Mouse (Mus musculus): ENCODE data around the gene Dnajc7. TPM values are rescaled to one million over a fixed set of nuclear protein-coding genes. Genes with fewer than 3 reads are reported as not detected.
A peak's percentile ranks its signal among the peaks of the same experiment; 100 is the strongest.
"Not testable (repeated sequence)": the region's sequence is repeated elsewhere in the genome, so short reads cannot be mapped to it uniquely, and the experiment has no call there.

The Dnajc7 gene
- polyA plus RNA-seq, 1 experiment = 177 TPM

DNA sequence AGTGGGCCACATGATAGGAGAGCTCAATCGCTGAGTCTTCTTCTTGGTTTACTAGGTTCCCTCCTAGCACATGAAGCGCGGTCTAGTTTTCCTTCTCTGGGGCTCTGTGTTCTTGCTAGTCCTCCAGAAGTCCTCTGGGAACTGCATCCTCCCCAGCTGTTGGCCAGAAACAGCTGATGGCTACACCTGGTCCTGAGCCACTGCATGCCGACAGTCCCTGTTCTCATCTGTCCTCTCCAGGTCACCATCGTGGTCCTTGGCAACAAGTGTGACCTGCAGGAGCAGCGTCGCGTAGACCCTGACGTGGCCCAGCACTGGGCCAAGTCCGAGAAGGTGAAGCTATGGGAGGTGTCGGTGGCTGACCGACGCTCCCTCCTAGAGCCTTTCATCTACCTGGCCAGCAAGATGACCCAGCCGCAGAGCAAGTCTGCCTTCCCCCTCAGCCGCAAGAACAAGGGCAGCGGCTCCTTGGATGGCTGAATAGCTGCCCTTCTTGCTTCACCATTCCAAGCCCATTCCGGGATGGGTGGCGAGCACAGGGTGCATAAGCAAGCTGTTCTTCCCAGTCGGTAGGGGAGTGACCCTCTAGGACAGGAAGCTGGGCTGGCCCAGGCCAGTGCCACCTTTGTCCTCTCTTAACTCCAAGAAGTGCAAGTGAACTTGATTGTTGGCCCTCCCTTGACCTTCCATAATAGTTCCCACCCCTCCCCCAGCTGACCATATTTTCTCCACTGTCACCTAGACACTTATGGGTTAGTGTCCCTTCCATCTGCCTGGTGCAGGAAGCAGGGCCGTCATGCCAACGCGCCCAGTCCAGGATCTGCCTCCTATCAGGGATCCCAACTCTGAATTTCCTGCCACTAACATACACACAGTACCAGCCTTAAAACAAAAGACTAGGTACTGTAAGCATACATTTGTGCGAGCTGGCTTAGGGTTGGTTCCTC lies 6.1 kb upstream of the Dnajc7 start:
- peaks cover 13% of the 10 kb centered on the region for H3K4me1 ChIP-seq (ENCODE audit: control insufficient read depth, insufficient read depth, low read length)
- no peak overlapping the region for H3K27ac ChIP-seq (ENCODE audit: insufficient read depth, low read length)
- no peak overlapping the region for H3K4me3 ChIP-seq (replicated peaks; ENCODE audit: insufficient read depth, low read depth, low read length)
- TF ChIP-seq POLR2A (IDR thresholded peaks at IDR 0.05; ENCODE audit: borderline replicate concordance, insufficient read depth, low read length) = no peak
- TF ChIP-seq CTCF (IDR thresholded peaks at IDR 0.05; ENCODE audit: borderline replicate concordance, insufficient read depth, low read depth, low read length) = no peak
- DNase-seq = no peak
- WGBS = 83% methylated on average over 23 of the region's 23 CpGs
- no peaks in the 10 kb centered on the region for H3K27me3 ChIP-seq (ENCODE audit: control insufficient read depth, insufficient read depth, low read length)

DNA sequence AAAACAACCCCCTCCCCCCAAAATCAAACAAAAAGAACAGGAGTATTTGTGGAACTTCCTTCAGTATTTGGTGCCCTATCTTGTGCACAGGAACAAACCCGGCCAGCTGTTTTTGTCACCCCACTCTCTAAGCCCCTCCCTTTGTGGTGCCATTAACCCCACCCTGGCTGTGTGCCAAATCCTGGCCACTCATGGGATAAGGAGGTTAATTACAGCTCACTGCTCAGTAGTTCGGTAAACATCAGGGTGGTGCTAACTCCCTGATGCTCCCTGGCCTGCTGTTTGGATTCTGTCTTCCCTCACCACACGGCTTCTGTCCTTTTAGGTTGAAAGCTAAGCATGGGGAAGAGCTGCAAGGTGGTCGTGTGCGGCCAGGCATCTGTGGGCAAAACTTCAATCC lies 3.9 kb upstream of the Dnajc7 start:
- no peak overlapping the region for H3K27ac ChIP-seq (ENCODE audit: insufficient read depth, low read length)
- H3K4me3 ChIP-seq (replicated peaks; ENCODE audit: insufficient read depth, low read depth, low read length) = no peak overlapping the region
- no peak for TF ChIP-seq CTCF (IDR thresholded peaks at IDR 0.05; ENCODE audit: borderline replicate concordance, insufficient read depth, low read depth, low read length)
- no peak for TF ChIP-seq POLR2A (IDR thresholded peaks at IDR 0.05; ENCODE audit: borderline replicate concordance, insufficient read depth, low read length)
- peaks cover 9% of the 10 kb centered on the region for H3K4me1 ChIP-seq (ENCODE audit: control insufficient read depth, insufficient read depth, low read length)
- peak in 1 of 2 experiments; percentile 41 for DNase-seq
- 18% methylated on average over 5 of the region's 5 CpGs for WGBS
- H3K27me3 ChIP-seq (ENCODE audit: control insufficient read depth, insufficient read depth, low read length) = no peaks in the 10 kb centered on the region

DNA sequence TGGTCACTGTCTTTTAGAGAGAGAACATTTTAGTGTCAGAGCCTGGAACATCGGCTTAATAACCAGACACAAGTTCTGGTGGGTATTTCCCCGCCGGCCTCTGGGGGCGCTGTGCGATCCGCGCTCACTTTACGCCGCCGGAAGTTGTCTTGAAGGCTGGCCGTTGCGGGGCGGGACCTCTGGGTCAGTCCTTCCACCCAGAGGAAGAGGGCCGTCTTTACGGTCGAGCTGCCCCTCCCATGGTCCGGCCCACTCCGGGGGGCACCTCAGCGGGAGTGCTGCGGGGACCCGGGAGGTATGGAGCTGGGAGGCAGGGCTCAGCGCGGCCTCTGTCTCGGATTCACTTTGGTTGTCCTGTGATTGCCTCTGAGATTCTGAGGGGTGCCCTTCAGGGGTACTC lies 2.7 kb upstream of the Dnajc7 start:
- peak; percentile 95 to 97 for DNase-seq
- Histone ChIP-seq H3K4me3 (replicated peaks; ENCODE audit: insufficient read depth, low read depth, low read length) (peak overlapping the region; percentile 78), H3K4me1 (ENCODE audit: control insufficient read depth, insufficient read depth, low read length) (peaks cover 4% of the 10 kb centered on the region), H3K27ac (ENCODE audit: insufficient read depth, low read length) (peak overlapping the region; percentile 73; the same call in 1 of the 2 replicates), H3K27me3 (ENCODE audit: control insufficient read depth, insufficient read depth, low read length) (no peaks in the 10 kb centered on the region)
- TF ChIP-seq CTCF (IDR thresholded peaks at IDR 0.05; ENCODE audit: borderline replicate concordance, insufficient read depth, low read depth, low read length) (peak; percentile 77), POLR2A (IDR thresholded peaks at IDR 0.05; ENCODE audit: borderline replicate concordance, insufficient read depth, low read length) (peak; percentile 60)
- WGBS = under 1% methylated on average over 24 of the region's 24 CpGs

DNA sequence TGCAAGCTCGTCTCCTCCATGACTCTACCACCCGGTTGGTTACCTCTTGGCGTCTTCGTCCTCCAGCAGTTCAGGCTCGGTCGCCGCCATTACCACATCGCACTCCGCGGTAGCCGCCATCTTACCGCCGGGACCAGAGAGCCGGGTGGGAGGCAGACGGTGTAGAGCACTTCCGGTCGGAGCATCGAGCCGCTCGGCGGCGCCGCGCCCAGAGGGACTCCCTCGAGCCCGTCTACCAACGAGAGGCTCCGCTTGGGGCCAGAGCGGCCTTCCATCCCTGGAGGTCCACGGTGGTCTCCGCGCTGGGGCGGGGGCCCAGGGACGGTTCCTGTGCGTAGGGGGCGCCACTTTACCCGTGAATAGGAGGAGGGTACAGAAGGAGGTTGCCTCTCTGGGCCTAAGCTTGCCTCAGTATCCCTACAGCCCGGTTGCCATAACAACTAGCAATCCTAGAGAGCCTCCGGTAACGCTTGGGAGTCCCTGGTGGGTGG lies 438 bp downstream of the Dnajc7 start:
- peak; percentile 75 for TF ChIP-seq POLR2A (IDR thresholded peaks at IDR 0.05; ENCODE audit: borderline replicate concordance, insufficient read depth, low read length)
- no peak; the same call in 1 of the 2 replicates for TF ChIP-seq CTCF (IDR thresholded peaks at IDR 0.05; ENCODE audit: borderline replicate concordance, insufficient read depth, low read depth, low read length)
- under 1% methylated on average over 40 of the region's 40 CpGs for WGBS
- peak overlapping the region; percentile 91 for H3K4me3 ChIP-seq (replicated peaks; ENCODE audit: insufficient read depth, low read depth, low read length)
- peak; percentile 95 to 96 for DNase-seq
- H3K27me3 ChIP-seq (ENCODE audit: control insufficient read depth, insufficient read depth, low read length) = no peaks in the 10 kb centered on the region
- H3K4me1 ChIP-seq (ENCODE audit: control insufficient read depth, insufficient read depth, low read length) = peaks cover 7% of the 10 kb centered on the region
- H3K27ac ChIP-seq (ENCODE audit: insufficient read depth, low read length) = peak overlapping the region; percentile 83

DNA sequence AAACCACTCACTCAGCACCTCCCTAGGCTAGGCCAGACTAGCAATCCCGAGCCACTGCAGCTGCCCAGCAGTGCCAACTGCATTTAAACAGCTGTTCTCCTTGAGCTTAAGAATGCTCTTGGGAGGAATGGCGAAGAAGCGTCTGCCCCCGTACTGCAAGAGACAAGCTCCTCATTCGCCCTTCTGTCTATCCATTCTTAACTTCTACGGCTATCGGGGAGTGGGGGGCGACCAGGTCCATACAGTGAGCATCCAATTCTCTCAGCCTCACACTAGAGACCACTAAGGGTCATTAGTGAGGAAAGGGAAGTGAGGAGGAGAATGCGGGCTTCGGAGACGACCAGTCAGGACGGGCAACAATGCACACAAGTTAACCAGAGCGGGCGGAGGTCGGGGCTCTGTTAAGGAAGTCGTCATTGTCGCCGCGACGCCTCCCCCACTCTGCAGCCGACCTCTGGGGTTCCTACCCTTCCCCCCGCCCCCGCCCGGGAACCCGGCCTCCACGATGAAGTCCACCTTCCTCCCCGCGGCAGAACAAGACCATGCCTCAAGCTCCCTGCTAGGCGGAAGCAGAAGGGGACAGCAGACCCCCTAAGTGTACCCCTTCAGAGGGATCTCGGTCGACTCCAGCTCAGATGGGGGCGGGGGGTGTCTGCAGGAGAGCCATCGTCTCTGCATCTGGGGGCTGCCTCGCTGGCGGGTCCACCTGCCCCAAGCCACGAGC lies 1.0 kb downstream of the Dnajc7 start, which contains the start of gene Nkiras2:
Gene Nkiras2 (plus strand): TSS at position 484 of the 724 bp plus-strand sequence.
- Histone ChIP-seq H3K27ac (ENCODE audit: insufficient read depth, low read length) (peak within 1 kb of the TSS; percentile 83), H3K27me3 (ENCODE audit: control insufficient read depth, insufficient read depth, low read length) (no peaks in the 10 kb centered on the region), H3K4me3 (replicated peaks; ENCODE audit: insufficient read depth, low read depth, low read length) (peak within 1 kb of the TSS; percentile 91), H3K4me1 (ENCODE audit: control insufficient read depth, insufficient read depth, low read length) (peaks cover 4% of the 10 kb centered on the region)
- TF ChIP-seq CTCF (IDR thresholded peaks at IDR 0.05; ENCODE audit: borderline replicate concordance, insufficient read depth, low read depth, low read length) (no peak), POLR2A (IDR thresholded peaks at IDR 0.05; ENCODE audit: borderline replicate concordance, insufficient read depth, low read length) (no peak)
- peak in 1 of 2 experiments; percentile 46 for DNase-seq
- WGBS = under 1% methylated on average over 36 of the region's 36 CpGs

DNA sequence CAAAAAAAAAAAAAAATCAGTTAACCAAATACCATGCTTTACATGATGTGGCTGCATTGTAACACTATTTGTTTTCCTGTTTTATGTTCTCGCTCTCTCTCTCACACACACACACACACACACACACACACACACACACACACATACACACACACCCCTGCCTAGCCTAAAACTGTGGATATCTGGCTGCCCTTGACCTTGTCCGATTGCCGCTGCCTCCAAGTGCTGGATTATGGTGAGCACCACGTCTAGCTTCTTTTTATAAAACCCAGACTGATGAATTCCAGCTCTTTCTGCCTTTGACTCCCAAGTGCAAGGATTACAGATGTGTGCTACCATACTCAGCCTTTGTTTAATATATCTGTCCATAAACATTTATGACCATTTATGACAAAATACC lies 2.5 kb downstream of the Dnajc7 start:
- Histone ChIP-seq H3K27me3 (ENCODE audit: control insufficient read depth, insufficient read depth, low read length) (no peaks in the 10 kb centered on the region), H3K4me1 (ENCODE audit: control insufficient read depth, insufficient read depth, low read length) (peaks cover 6% of the 10 kb centered on the region; the same call in 1 of the 2 replicates), H3K4me3 (replicated peaks; ENCODE audit: insufficient read depth, low read depth, low read length) (peak overlapping the region; percentile 10), H3K27ac (ENCODE audit: insufficient read depth, low read length) (no peak overlapping the region)
- TF ChIP-seq CTCF (IDR thresholded peaks at IDR 0.05; ENCODE audit: borderline replicate concordance, insufficient read depth, low read depth, low read length) (no peak), POLR2A (IDR thresholded peaks at IDR 0.05; ENCODE audit: borderline replicate concordance, insufficient read depth, low read length) (no peak)
- 78% methylated on average over 4 of the region's 4 CpGs for WGBS
- DNase-seq = no peak

DNA sequence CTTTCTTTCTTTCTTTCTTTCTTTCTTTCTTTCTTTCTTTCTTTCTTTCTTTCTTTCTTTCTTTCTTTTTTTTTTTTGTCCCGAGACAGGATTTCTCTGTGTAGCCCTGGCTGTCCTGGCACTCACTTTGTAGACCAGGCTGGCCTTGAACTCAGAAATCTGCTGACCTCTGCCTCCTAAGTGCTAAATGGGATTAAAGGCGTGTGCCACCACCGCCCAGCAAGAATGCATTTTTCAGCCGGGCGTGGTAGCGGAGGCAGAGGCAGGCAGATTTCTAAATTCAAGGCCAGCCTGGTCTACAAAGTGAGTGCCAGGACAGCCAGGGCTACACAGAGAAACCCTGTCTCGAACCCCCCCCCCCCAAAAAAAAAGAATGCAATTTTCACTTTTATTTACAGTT lies 3.1 kb downstream of the Dnajc7 start:
- H3K27me3 ChIP-seq (ENCODE audit: control insufficient read depth, insufficient read depth, low read length); DNase-seq; H3K4me1 ChIP-seq (ENCODE audit: control insufficient read depth, insufficient read depth, low read length); H3K27ac ChIP-seq (ENCODE audit: insufficient read depth, low read length); H3K4me3 ChIP-seq (replicated peaks; ENCODE audit: insufficient read depth, low read depth, low read length): not testable (repeated sequence)
- WGBS = 87% methylated on average over 7 of the region's 7 CpGs

Measured in cerebellum, adult 2 months (tissue).